8 mouse cellular contexts compared by ENCODE assay signal in the genomic region with DNA sequence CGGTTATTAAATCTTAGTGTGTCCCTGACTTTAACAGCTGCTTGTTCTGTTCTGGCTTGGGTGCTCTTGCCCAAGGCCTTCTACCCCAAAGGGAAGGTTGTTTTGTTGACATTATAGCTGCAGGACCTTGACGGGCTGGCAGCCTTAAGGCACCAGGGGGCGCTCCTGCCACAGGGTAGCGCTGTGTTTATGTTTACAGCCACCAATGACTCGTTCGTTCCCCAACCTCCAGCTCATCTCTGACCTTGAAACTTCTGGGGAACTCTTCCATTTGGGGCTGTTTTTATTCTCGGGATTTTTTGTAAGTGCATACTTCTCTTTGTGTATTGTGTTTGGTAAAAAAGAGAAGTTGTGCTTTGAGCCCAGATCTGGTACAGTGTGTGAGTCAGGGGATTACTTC. TPM values are rescaled to one million over a fixed set of nuclear protein-coding genes. Genes with fewer than 3 reads are reported as not detected.
A peak's percentile ranks its signal among the peaks of the same experiment; 100 is the strongest.
DNase-seq lines count a peak whose midpoint lies in the region; ATAC-seq and TF ChIP-seq lines count a peak whose summit lies in the region.

No protein-coding gene starts in this region.

- peaks cover 17% of the 10 kb centered on the region for H3K4me1 ChIP-seq in forebrain, embryonic 14.5 days (ENCODE audit: control insufficient read depth, insufficient read depth, low read length)
- H3K4me1 ChIP-seq in liver, postnatal 0 days (ENCODE audit: insufficient read depth), result peaks cover 29% of the 10 kb centered on the region
- peaks cover 36% of the 10 kb centered on the region for H3K4me1 ChIP-seq in neural tube, embryonic 13.5 days (replicated peaks)

- TF ChIP-seq EP300 in liver, postnatal 0 days (IDR thresholded peaks at IDR 0.05; ENCODE audit: low read depth), result no peak

- H3K36me3 ChIP-seq in forebrain, embryonic 14.5 days (ENCODE audit: control insufficient read depth, insufficient read depth, low read length), result peaks cover 40% of the 10 kb centered on the region
- peaks cover 37% of the 10 kb centered on the region for H3K36me3 ChIP-seq in liver, postnatal 0 days (replicated peaks; ENCODE audit: insufficient read depth, low read length)
- H3K36me3 ChIP-seq in neural tube, embryonic 13.5 days, result peaks cover 42% of the 10 kb centered on the region

- peak overlapping the region; percentile 99 for H3K4me3 ChIP-seq in forebrain, embryonic 14.5 days (ENCODE audit: low read depth, low read length)
- peak overlapping the region; percentile 88 for H3K4me3 ChIP-seq in liver, postnatal 0 days (ENCODE audit: low read depth, low read length)
- H3K4me3 ChIP-seq in neural tube, embryonic 13.5 days, result peak overlapping the region; percentile 99

- H3K9me3 ChIP-seq in forebrain, embryonic 14.5 days (replicated peaks; ENCODE audit: control insufficient read depth, low read length), result no peaks in the 10 kb centered on the region
- H3K9me3 ChIP-seq in liver, postnatal 0 days (ENCODE audit: low read length), result no peaks in the 10 kb centered on the region
- no peaks in the 10 kb centered on the region for H3K9me3 ChIP-seq in neural tube, embryonic 13.5 days

- peak; percentile 99 for TF ChIP-seq CTCF in liver, postnatal 0 days (IDR thresholded peaks at IDR 0.05; ENCODE audit: low read depth)

- peak overlapping the region; percentile 90 for H3K4me2 ChIP-seq in forebrain, embryonic 14.5 days (ENCODE audit: low read length)
- peak overlapping the region; percentile 97 for H3K4me2 ChIP-seq in liver, postnatal 0 days (ENCODE audit: low read depth, low read length)
- peak overlapping the region; percentile 92 for H3K4me2 ChIP-seq in neural tube, embryonic 13.5 days

- intact Hi-C loops in heart, postnatal 14 days (cut with DNase I), result loop anchor here (1.0 to 2.0 kb wide), 2 partner anchors 42 to 181 kb away; no protein-coding TSS in a partner anchor

- ATAC-seq in forebrain, embryonic 14.5 days, result no peak
- ATAC-seq in liver, postnatal 0 days, result peak; percentile 37
- no peak for ATAC-seq in neural tube, embryonic 13.5 days (ENCODE audit: low read depth)

- H3K9ac ChIP-seq in forebrain, embryonic 14.5 days (ENCODE audit: low read length), result peak overlapping the region; percentile 93; the same call in 1 of the 2 replicates
- H3K9ac ChIP-seq in liver, postnatal 0 days (replicated peaks), result peak overlapping the region; percentile 85
- H3K9ac ChIP-seq in neural tube, embryonic 13.5 days, result peak overlapping the region; percentile 83; the same call in 1 of the 2 replicates

- DNase-seq in ES-CJ7 (ENCODE audit: low read depth, low spot score), result peak; percentile 84
- peak; percentile 87 for DNase-seq in c-Kit-positive CD71-positive TER-119-positive erythroid progenitor cells, embryonic 14.5 days (ENCODE audit: low spot score)
- DNase-seq in forebrain, embryonic 14.5 days (ENCODE audit: low spot score), result peak; percentile 80
- DNase-seq in heart, postnatal 14 days, result peak; percentile 91 to 94
- DNase-seq in large intestine, adult 2 months (ENCODE audit: low read depth, low spot score), result peak; percentile 47
- DNase-seq in liver, postnatal 0 days, result peak; percentile 94
- peak; percentile 31 for DNase-seq in telencephalon, adult 2 months (ENCODE audit: low read depth, low spot score)

- no peaks in the 10 kb centered on the region for H3K27me3 ChIP-seq in forebrain, embryonic 14.5 days (replicated peaks; ENCODE audit: control insufficient read depth, insufficient read depth, low read length)
- no peaks in the 10 kb centered on the region for H3K27me3 ChIP-seq in liver, postnatal 0 days (ENCODE audit: insufficient read depth, low read length)
- no peaks in the 10 kb centered on the region for H3K27me3 ChIP-seq in neural tube, embryonic 13.5 days

- WGBS in forebrain, embryonic 14.5 days, result under 1% methylated on average over 7 of the region's 7 CpGs
- under 1% methylated on average over 7 of the region's 7 CpGs for WGBS in large intestine, adult 2 months
- 0% methylated on average over 7 of the region's 7 CpGs for WGBS in liver, postnatal 0 days (ENCODE audit: insufficient replicate concordance)
- whole genome bisulfite sequencing in neural tube, embryonic 13.5 days, result 1% methylated on average over 7 of the region's 7 CpGs

- no peak overlapping the region for H3K27ac ChIP-seq in forebrain, embryonic 14.5 days (ENCODE audit: low read depth, low read length)
- peak overlapping the region; percentile 76 for H3K27ac ChIP-seq in liver, postnatal 0 days (ENCODE audit: low read depth)
- H3K27ac ChIP-seq in neural tube, embryonic 13.5 days (replicated peaks), result no peak overlapping the region

RNA-seq across cellular contexts. Expression of gene Iscu, which starts 1.1 kb away (rescaled TPM):
- 101 TPM in 2 replicates for polyA plus RNA-seq in forebrain, embryonic 14.5 days (2014; fragmentation: Nextera tagmentation; extraction: Ambion mirVana)
- 100 to 1,000 TPM; 140 to 145 TPM for total RNA-seq in heart, postnatal 14 days (2021)
- 79.0 and 86.3 TPM in 2 replicates for polyA plus RNA-seq in large intestine, adult 2 months (2012; rRNA removed)
- polyA plus RNA-seq in liver, postnatal 0 days (2015; fragmentation: Nextera tagmentation; extraction: Ambion mirVana), result 109 TPM in 2 replicates
- polyA plus RNA-seq in neural tube, embryonic 13.5 days (2015; fragmentation: Nextera tagmentation; extraction: Ambion mirVana), result 85.7 and 93.0 TPM in 2 replicates

RNA-seq across cellular contexts. Expression of gene Sart3, which starts 1.4 kb away (rescaled TPM):
- 27.3 and 38.8 TPM in 2 replicates for polyA plus RNA-seq in forebrain, embryonic 14.5 days (2014; fragmentation: Nextera tagmentation; extraction: Ambion mirVana)
- 10 to 100 TPM; 15.6 to 16.9 TPM for total RNA-seq in heart, postnatal 14 days (2021)
- 14.6 and 20.7 TPM in 2 replicates for polyA plus RNA-seq in large intestine, adult 2 months (2012; rRNA removed)
- 6.9 and 7.9 TPM in 2 replicates for polyA plus RNA-seq in liver, postnatal 0 days (2015; fragmentation: Nextera tagmentation; extraction: Ambion mirVana)
- polyA plus RNA-seq in neural tube, embryonic 13.5 days (2015; fragmentation: Nextera tagmentation; extraction: Ambion mirVana), result 45.5 and 47.0 TPM in 2 replicates

RNA-seq across cellular contexts. Expression of gene Tmem119, which starts 26.7 kb away (rescaled TPM):
- 3.3 and 4.0 TPM in 2 replicates for polyA plus RNA-seq in forebrain, embryonic 14.5 days (2014; fragmentation: Nextera tagmentation; extraction: Ambion mirVana)
- 10 to 100 TPM; 10.5 to 12.5 TPM for total RNA-seq in heart, postnatal 14 days (2021)
- polyA plus RNA-seq in large intestine, adult 2 months (2012; rRNA removed), result 14.4 and 14.5 TPM in 2 replicates
- 3.2 and 3.4 TPM in 2 replicates for polyA plus RNA-seq in liver, postnatal 0 days (2015; fragmentation: Nextera tagmentation; extraction: Ambion mirVana)
- polyA plus RNA-seq in neural tube, embryonic 13.5 days (2015; fragmentation: Nextera tagmentation; extraction: Ambion mirVana), result 12.6 and 19.9 TPM in 2 replicates

RNA-seq across cellular contexts. Expression of gene Ficd, which starts 38.1 kb away (rescaled TPM):
- polyA plus RNA-seq in forebrain, embryonic 14.5 days (2014; fragmentation: Nextera tagmentation; extraction: Ambion mirVana), result 5.0 and 5.8 TPM in 2 replicates
- total RNA-seq in heart, postnatal 14 days (2021), result 1 to 10 TPM; 4.7 to 5.7 TPM
- 4.3 and 5.8 TPM in 2 replicates for polyA plus RNA-seq in large intestine, adult 2 months (2012; rRNA removed)
- 2.6 and 2.8 TPM in 2 replicates for polyA plus RNA-seq in liver, postnatal 0 days (2015; fragmentation: Nextera tagmentation; extraction: Ambion mirVana)
- 7.9 and 8.2 TPM in 2 replicates for polyA plus RNA-seq in neural tube, embryonic 13.5 days (2015; fragmentation: Nextera tagmentation; extraction: Ambion mirVana)

RNA-seq across cellular contexts. Expression of gene 1700069L16Rik, which starts 49.1 kb away (rescaled TPM):
- polyA plus RNA-seq in forebrain, embryonic 14.5 days (2014; fragmentation: Nextera tagmentation; extraction: Ambion mirVana), result not detected in 2 replicates
- total RNA-seq in heart, postnatal 14 days (2021), result not detected
- not detected in 2 replicates for polyA plus RNA-seq in large intestine, adult 2 months (2012; rRNA removed)
- polyA plus RNA-seq in liver, postnatal 0 days (2015; fragmentation: Nextera tagmentation; extraction: Ambion mirVana), result not detected in 2 replicates
- polyA plus RNA-seq in neural tube, embryonic 13.5 days (2015; fragmentation: Nextera tagmentation; extraction: Ambion mirVana), result not detected in 2 replicates

Comparison
In these comparisons a context has a peak if more than half of its experiments do, and no peak if none do; other contexts are left out.
1. DNase-seq: peak in every context shown above with its lines; median percentile 94 in liver, postnatal 0 days; 92 in heart, postnatal 14 days; 87 in c-Kit-positive CD71-positive TER-119-positive erythroid progenitor cells, embryonic 14.5 days; 84 in ES-CJ7; 80 in forebrain, embryonic 14.5 days; 47 in large intestine, adult 2 months; 31 in telencephalon, adult 2 months.